Mouse (Mus musculus) effector memory CD4-positive, alpha-beta T cell, adult 7 months (primary cell): ENCODE measurements around the gene Vwa5b2. TPM values are rescaled to one million over a fixed set of nuclear protein-coding genes. Genes with fewer than 3 reads are reported as not detected.

Experiments
- polyA plus RNA-seq: library from polyadenylated mRNA; unstranded; fragments of 100-300 nt; shearing (Covaris generic); gene quantifications from one replicate; pipeline ENCODE4 v1.2.1, GENCODE M21; 2017

Vwa5b2 gene
- polyA plus RNA-seq, result 0.23 TPM

DNA sequence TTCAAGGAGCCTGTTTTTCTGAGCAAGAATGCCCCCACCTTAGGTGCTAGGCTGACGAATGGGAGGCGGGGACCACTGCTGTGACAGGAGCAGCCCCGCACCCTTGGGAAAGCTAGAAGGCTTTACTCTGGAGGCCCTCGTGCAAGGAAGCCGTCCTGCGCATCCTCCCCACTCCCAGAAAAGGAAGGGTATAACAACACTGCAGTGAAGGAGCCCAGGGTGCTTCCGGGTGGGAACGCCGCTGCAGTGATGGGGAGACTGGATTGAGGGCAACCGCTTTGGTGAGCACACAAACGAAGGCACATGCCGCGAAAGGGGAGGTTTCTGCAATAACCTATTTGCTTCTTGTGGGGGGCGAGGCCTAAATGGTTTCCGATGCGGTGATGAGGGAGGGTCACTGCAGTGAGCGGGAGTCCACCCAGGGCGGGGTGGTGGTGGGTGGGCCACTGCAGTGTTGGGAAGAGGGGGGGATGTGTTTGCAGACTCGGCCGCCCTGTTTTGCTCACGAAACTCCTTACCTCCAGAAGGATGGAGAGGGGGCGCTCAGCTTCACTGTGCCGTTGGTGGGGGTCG lies at the start of gene Vwa5b2:
Vwa5b2 (plus strand) TSS at position 106 of the 573 bp plus-strand sequence.

DNA sequence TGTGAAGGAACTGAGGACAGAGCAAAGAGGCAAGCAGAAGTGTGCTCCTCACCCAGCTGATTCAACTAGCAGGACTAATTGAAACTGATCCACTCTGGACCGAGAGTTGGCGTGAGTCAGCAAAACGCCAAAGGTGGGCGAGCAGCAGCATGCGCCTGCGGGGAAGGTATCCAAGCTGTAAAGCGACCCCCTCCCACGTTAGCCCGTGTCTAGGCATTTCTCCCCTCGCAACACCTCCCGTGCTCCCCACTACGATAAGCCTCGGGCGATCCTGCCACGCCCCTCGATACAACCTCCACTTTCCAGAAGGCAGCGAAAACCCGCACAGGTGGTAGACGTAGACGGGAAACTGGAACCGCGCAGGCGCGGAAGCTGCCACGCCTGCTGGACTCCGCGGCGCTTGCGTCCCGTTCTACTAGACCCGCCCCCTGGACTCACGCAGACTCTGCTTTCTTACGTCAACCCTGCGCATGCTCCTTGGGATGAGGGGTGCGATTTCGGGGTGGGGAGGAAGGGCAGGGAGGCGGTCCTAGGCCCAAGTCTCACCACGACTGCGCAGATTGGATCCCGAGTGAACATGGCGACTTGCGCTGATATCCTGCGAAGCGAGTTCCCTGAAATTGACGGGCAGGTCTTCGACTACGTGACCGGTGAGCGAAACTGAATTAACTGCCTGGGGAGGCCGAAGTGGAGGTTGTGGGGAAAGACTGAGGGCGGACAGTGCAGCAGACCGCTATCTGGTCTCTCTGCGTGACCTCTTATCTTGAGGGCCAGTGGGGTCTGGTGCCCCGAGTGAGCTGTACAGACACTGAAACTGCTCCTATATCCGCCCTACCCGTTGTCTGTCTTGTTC lies 40.9 kb upstream of the Vwa5b2 start, which contains the start of gene Abcf3:
Abcf3 (plus strand) TSS at position 482 of the 853 bp plus-strand sequence.

DNA sequence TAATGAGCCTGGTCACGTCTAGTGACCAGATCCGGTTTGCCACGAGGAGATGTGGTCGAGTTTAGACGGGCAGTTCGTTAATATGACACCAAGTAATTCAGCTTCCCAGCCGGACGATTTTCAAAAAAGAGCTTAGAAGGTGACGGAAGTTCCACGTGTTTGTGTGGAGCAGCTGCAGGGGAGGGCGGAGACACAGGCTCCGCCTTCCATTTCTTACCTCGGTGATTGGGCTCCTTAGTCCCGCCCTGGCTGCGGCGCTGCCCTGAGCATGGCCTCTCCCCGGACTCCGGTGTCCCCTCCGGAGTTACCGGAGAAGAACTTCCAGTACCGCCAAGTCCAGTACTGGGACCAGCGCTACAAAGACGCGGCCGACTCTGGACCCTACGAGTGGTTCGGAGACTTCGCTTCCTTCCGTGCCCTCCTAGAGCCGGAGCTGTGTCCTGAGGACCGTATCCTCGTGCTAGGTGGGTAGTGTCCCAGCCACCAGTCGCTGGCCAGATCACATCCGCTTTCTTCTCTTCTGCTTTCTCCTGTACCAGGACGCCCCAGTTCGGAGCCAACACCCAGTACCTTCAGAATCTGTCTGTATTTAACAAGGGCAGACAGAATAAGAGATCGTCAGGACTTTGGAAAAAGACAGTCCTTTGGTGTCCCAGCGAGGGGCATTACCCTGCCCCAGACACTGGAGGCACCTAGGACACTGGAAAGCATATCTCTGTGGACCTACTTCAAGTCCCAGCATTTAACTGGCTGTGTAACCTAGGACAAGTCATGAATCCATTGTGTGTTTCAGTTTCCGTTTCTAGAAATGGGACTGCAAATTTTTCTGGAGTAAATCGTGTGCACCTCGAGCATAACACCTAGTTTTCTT lies 22.3 kb downstream of the Vwa5b2 start, which contains the start of the genes Eef1akmt4, Gm49333 and Alg3:
Eef1akmt4 (plus strand) TSS at position 237 of the 871 bp plus-strand sequence.
Gm49333 (plus strand) TSS at position 254 of the 871 bp plus-strand sequence.
Alg3 (minus strand) TSS at position 379 of the 871 bp plus-strand sequence.

DNA sequence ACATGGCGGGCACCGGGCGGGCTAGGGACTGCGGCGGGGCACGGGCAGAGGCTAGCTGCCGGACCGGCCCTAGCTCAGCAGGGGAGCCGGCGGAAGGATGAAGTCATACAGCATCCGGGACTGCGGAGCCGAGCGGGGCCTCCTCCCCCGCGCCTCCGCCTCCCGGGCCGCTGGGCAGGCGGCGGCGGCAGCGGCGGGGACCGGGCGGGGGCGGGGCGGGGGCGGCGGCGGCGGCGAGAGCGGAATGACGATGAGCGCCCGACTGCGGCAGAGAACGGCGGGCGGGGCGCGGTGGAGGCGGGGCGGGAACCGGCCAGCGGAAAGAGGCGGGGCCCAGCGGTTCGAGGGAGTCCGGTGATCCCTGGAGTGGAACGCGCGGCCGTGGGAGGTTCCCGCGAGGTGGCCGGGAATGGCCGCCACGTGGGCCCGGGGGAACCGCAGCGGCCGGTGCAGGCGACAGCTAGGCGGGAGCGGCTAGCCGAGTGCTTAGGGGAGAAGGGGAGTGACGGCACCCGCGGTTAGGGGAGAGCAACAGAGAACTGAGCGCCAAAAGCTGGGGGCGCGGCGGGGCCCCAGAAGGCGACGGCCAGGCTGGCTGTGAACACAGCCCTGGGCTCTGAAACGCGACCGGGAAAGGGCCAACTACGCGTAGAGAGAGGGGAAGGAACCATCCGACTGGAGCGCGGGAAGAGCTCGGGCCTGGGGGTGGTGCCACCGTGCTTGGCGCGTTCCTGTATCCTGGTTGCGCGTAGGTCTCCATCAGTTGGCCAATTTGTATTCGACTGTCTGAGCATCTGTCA lies 32.1 kb downstream of the Vwa5b2 start, which contains the start of gene Camk2n2:
Camk2n2 (minus strand) TSS at position 97 of the 800 bp plus-strand sequence.

DNA sequence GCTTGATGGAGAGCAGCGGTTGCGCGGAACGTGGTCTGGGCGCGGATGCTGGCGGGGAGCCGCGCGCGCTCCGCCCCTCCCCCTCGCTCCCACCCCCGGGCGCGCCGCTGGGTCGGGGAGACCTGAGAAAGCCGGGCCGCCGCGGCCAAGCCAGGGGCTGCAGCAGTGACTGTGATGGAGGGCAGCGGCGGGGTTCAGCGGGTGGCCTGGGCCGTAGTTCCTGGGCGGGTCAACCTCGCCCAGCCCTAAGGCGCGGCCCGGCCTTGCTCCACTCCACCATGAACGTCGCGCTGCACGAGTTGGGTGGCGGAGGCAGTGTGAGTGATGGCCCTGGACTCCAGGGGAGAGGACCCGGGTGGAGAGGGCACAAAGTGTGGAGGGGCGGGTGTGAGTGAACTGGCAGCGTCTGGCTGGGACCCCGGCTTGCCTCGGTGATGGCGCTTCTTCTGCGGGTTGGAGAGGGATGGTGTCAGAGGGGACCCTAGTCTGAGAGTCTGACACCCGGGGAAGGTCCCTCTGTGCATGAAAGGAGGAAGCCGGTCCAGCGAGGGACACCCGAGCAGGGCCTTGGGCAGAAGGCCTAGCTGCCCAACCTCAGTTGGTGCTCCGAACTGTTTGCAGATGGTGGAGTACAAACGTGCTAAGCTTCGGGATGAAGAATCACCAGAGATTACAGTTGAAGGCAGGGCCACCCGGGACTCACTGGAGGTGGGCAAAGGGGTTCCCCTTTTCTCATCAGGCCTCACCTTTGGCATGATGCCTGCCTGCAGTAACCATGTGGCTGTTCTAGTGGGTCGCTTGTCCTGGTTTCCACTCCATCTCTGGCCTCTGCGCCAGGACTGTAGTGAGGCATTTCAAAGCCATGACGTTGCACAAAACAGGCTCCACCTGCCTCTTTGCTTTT lies 40.7 kb downstream of the Vwa5b2 start, which contains the start of gene Ece2:
Ece2 (plus strand) TSS at position 98 of the 904 bp plus-strand sequence.

DNA sequence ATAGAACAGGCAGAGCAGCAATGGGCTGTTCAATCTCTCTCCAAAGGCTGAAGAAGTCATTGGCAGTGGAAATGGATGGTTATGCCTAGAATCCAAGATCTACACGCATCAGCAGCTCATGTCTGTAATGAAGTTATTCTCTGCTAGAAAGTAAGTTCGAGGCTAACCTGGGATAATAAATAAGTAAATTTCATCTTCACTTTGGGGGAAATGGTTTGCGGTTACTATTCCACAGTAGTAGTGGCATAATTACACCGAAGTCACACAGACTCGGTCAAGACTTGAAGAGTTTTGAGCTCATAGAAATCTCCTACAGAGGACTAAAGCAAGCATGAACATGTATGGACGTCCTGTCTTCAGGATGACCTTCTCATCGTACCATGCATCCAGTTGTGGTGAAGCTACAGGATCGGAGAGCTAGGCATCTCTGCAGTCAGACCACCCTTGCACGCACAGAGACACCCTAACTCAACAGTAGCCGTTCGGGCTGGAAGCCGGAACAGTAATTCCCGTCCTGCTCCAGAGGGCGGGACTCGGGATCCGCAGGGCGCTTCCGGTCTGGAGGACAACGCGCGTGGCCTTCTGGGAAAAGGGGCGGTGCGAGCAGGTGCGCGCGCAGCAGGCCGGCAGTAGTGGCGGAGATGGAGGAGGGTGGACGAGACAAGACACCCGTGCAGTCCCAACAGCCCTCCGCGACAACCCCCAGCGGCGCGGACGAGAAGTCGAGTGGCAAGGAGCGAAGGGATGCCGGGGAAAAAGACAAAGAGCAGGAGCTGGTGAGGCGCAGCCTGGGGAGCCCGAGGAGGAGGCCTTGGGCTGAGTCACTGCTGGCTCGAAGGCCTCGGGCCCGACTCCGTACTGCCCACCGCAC lies 62.0 kb downstream of the Vwa5b2 start, which contains the start of gene Psmd2:
Psmd2 (plus strand) TSS at position 577 of the 871 bp plus-strand sequence.

Other genes starting within 250 kb of the Vwa5b2 start
- gene Abcc5, start 163.1 kb upstream of the Vwa5b2 start, polyA plus RNA-seq, result 30.8 TPM
- 70.0 TPM for gene Eif2b5, start 90.7 kb upstream of the Vwa5b2 start, polyA plus RNA-seq
- 14.3 TPM for gene Dvl3, start 72.5 kb upstream of the Vwa5b2 start, polyA plus RNA-seq
- gene Ap2m1, start 54.0 kb upstream of the Vwa5b2 start, polyA plus RNA-seq, result 372 TPM
- gene Abcf3, start 40.9 kb upstream of the Vwa5b2 start, polyA plus RNA-seq, result 71.6 TPM
- 1.8 TPM for gene Eef1akmt4, start 22.1 kb downstream of the Vwa5b2 start, polyA plus RNA-seq
- not detected for gene Gm49333, start 22.1 kb downstream of the Vwa5b2 start, polyA plus RNA-seq
- gene Alg3, start 22.3 kb downstream of the Vwa5b2 start, polyA plus RNA-seq, result 17.6 TPM
- 0.49 TPM for gene Camk2n2, start 31.8 kb downstream of the Vwa5b2 start, polyA plus RNA-seq
- gene Ece2, start 40.4 kb downstream of the Vwa5b2 start, polyA plus RNA-seq, result not detected
- gene Psmd2, start 62.2 kb downstream of the Vwa5b2 start, polyA plus RNA-seq, result 183 TPM
- gene Eif4g1, start 78.8 kb downstream of the Vwa5b2 start, polyA plus RNA-seq, result 124 TPM
- 1.1 TPM for gene Fam131a, start 103.8 kb downstream of the Vwa5b2 start, polyA plus RNA-seq
- gene Polr2h, start 128.2 kb downstream of the Vwa5b2 start, polyA plus RNA-seq, result 37.0 TPM
- gene Clcn2, start 128.3 kb downstream of the Vwa5b2 start, polyA plus RNA-seq, result 2.3 TPM
- 0.13 TPM for gene Chrd, start 143.7 kb downstream of the Vwa5b2 start, polyA plus RNA-seq
- 0.56 TPM for gene Thpo, start 145.0 kb downstream of the Vwa5b2 start, polyA plus RNA-seq